Mouse (Mus musculus): ENCODE data around the gene Prdm5.

DNA sequence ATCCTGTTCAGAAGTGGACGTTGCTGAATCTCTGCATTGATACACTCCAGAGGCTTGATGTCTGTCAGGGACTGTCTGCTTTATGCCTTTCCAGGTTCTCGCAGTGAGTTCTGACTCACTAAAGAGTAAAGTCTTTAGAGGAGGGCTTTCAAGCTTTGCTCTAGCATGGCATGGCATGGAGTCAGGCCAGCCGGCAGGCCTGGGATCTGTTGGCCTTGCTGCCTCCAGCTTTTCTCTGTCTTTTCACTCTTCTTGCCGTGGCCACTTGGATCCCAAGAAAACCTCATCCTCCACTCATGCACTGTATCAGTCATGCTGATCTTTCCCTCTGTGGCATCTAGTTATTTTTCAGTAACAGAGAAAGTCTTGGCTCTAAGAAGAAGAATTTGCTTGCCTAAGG lies 87.1 kb downstream of the Prdm5 start:
- TF ChIP-seq POLR2A (IDR thresholded peaks at IDR 0.05; ENCODE audit: insufficient read depth, low read length) = no peak
- no peak for TF ChIP-seq CTCF (IDR thresholded peaks at IDR 0.05; ENCODE audit: low read depth, low read length)
- TF ChIP-seq EP300 (IDR thresholded peaks at IDR 0.05; ENCODE audit: insufficient read depth, low read depth, low read length) = no peak

Data from ES-Bruce4 (cell line).